Mouse (Mus musculus) neural tube, embryonic 14.5 days (tissue): ENCODE measurements at regions not wholly inside any gene's neighbourhood (a gene's known extent, or its start where the extent isn't known, plus 50 kb on each side); places are given as distances from the start of the nearest gene placed in this dataset.
"Not testable (repeated sequence)": the region's sequence is repeated elsewhere in the genome, so short reads cannot be mapped to it uniquely, and the experiment has no call there.

Experiments
- ATAC-seq: fragments of 200-750 bp; cut with Nextera tagmentation; 2 replicates; pipeline ENCODE4 v1.8.0; 2017; ENCODE audit warnings: low read depth, mild to moderate bottlenecking, moderate TSS enrichment, moderate library complexity
- H3K27ac ChIP-seq: fragments of 300-500 bp; sonication (generic); 2 replicates; pipeline ENCODE4 v1.5.1; 2014; ENCODE audit warnings: low read depth, mild to moderate bottlenecking, control low read depth, low read length, moderate library complexity, mixed read lengths
- H3K27me3 ChIP-seq: fragments of 300-500 bp; sonication (generic); 2 replicates; pipeline ENCODE4 v1.6.1; 2014; ENCODE audit warnings: low read length; ENCODE audit not compliant: control insufficient read depth, insufficient read depth
- H3K36me3 ChIP-seq: fragments of 300-500 bp; sonication (generic); 2 replicates; pipeline ENCODE4 v1.6.1; 2014; ENCODE audit warnings: low read length, mixed read lengths; ENCODE audit not compliant: control insufficient read depth, insufficient read depth
- H3K4me1 ChIP-seq: fragments of 300-500 bp; sonication (generic); 2 replicates; pipeline ENCODE4 v1.6.1; 2014; ENCODE audit warnings: low read length; ENCODE audit not compliant: control insufficient read depth, insufficient read depth
- H3K4me2 ChIP-seq: fragments of 300-500 bp; sonication (generic); 2 replicates; pipeline ENCODE4 v1.6.1; 2014; ENCODE audit warnings: mild to moderate bottlenecking, low read depth, low read length, control low read depth
- H3K4me3 ChIP-seq: fragments of 300-500 bp; sonication (generic); 2 replicates; pipeline ENCODE4 v1.5.1; 2014; ENCODE audit warnings: low read depth, low read length, control low read depth, mixed read lengths
- H3K9ac ChIP-seq: fragments of 300-500 bp; sonication (generic); replicated peaks from 2 replicates; pipeline ENCODE4 v1.6.1; 2014; ENCODE audit warnings: low read depth, mild to moderate bottlenecking, control low read depth, low read length, mixed read lengths
- H3K9me3 ChIP-seq: fragments of 300-500 bp; sonication (generic); 2 replicates; pipeline ENCODE4 v1.6.1; 2016; ENCODE audit warnings: low read length; ENCODE audit not compliant: control insufficient read depth
- WGBS: fragments of 180-500 bp; shearing (Covaris S2); extraction: QIAGEN DNeasy Blood & Tissue Kit; methylation state at CpG from one replicate; pipeline ENCODE4 v1.1.7; 2014; 5-methylcytosine and 5-hydroxymethylcytosine counted together

- H3K4me1 ChIP-seq: no peaks in the 10 kb centered on the region
Observed at GRCm38 (mm10) chr7:116713200-116713599, 209.0 kb downstream of the Nucb2 start.

GRCm38 (mm10) chr7:116715234-116716046 lies 211.3 kb downstream of the Nucb2 start:
- WGBS: 75% methylated on average over 10 of the region's 10 CpGs
- H3K4me3 ChIP-seq: no peak overlapping the region
- no peak overlapping the region for H3K9ac ChIP-seq
- no peaks in the 10 kb centered on the region for H3K27me3 ChIP-seq
- H3K27ac ChIP-seq: no peak overlapping the region
- H3K9me3 ChIP-seq: no peaks in the 10 kb centered on the region
- no peaks in the 10 kb centered on the region for H3K4me1 ChIP-seq
- no peak overlapping the region for H3K4me2 ChIP-seq
- no peak for ATAC-seq
- H3K36me3 ChIP-seq: no peaks in the 10 kb centered on the region

More at GRCm38 (mm10) chr7:116713200-116713599, 209.0 kb downstream of the Nucb2 start:
- Histone ChIP-seq H3K27ac (no peak overlapping the region), H3K27me3 (no peaks in the 10 kb centered on the region), H3K4me3 (no peak overlapping the region), H3K9ac (no peak overlapping the region), H3K9me3 (no peaks in the 10 kb centered on the region), H3K36me3 (no peaks in the 10 kb centered on the region), H3K4me2 (no peak overlapping the region)
- ATAC-seq: no peak
- WGBS: 63% methylated on average over 8 of the region's 8 CpGs

GRCm38 (mm10) chr7:116728379-116728778 lies 224.2 kb downstream of the Nucb2 start:
- H3K27ac ChIP-seq: no peak overlapping the region
- H3K4me1 ChIP-seq: no peaks in the 10 kb centered on the region
- H3K9me3 ChIP-seq: no peaks in the 10 kb centered on the region
- no peak for ATAC-seq
- H3K27me3 ChIP-seq: no peaks in the 10 kb centered on the region
- 71% methylated on average over 2 of the region's 2 CpGs for WGBS
- no peaks in the 10 kb centered on the region for H3K36me3 ChIP-seq
- H3K4me3 ChIP-seq: no peak overlapping the region
- no peak overlapping the region for H3K9ac ChIP-seq
- H3K4me2 ChIP-seq: no peak overlapping the region

- no peak overlapping the region for H3K9ac ChIP-seq
- H3K4me2 ChIP-seq: no peak overlapping the region
- 81% methylated on average over 4 of the region's 4 CpGs for WGBS
- H3K27me3 ChIP-seq: no peaks in the 10 kb centered on the region
- no peaks in the 10 kb centered on the region for H3K4me1 ChIP-seq
- H3K4me3 ChIP-seq: no peak overlapping the region
- ATAC-seq: no peak
- no peaks in the 10 kb centered on the region for H3K9me3 ChIP-seq
- H3K36me3 ChIP-seq: no peaks in the 10 kb centered on the region
- no peak overlapping the region for H3K27ac ChIP-seq
Observed at GRCm38 (mm10) chr7:116729795-116730194, 225.6 kb downstream of the Nucb2 start.

- H3K9ac ChIP-seq: no peak overlapping the region
- ATAC-seq: no peak
- H3K4me3 ChIP-seq: no peak overlapping the region
- 56% methylated on average over 3 of the region's 3 CpGs for WGBS
- H3K4me1 ChIP-seq: no peaks in the 10 kb centered on the region
- no peaks in the 10 kb centered on the region for H3K36me3 ChIP-seq
- no peak overlapping the region for H3K4me2 ChIP-seq
- no peaks in the 10 kb centered on the region for H3K27me3 ChIP-seq
- H3K9me3 ChIP-seq: no peaks in the 10 kb centered on the region
- no peak overlapping the region for H3K27ac ChIP-seq
Observed at GRCm38 (mm10) chr7:116735676-116736075, 231.5 kb downstream of the Nucb2 start.

GRCm38 (mm10) chr7:116736333-116736732 lies 232.2 kb downstream of the Nucb2 start:
- H3K9ac ChIP-seq: no peak overlapping the region
- H3K9me3 ChIP-seq: no peaks in the 10 kb centered on the region
- H3K36me3 ChIP-seq: no peaks in the 10 kb centered on the region
- H3K4me3 ChIP-seq: no peak overlapping the region
- no peak overlapping the region for H3K4me2 ChIP-seq
- H3K27ac ChIP-seq: no peak overlapping the region
- WGBS: 39% methylated on average over 4 of the region's 4 CpGs
- no peaks in the 10 kb centered on the region for H3K27me3 ChIP-seq
- ATAC-seq: no peak
- H3K4me1 ChIP-seq: no peaks in the 10 kb centered on the region

- Histone ChIP-seq H3K4me2 (no peak overlapping the region), H3K27ac (no peak overlapping the region), H3K27me3 (no peaks in the 10 kb centered on the region), H3K4me3 (no peak overlapping the region), H3K9me3 (no peaks in the 10 kb centered on the region), H3K4me1 (no peaks in the 10 kb centered on the region), H3K9ac (no peak overlapping the region), H3K36me3 (no peaks in the 10 kb centered on the region)
- ATAC-seq: no peak
- WGBS: 92% methylated on average over 4 of the region's 4 CpGs
Observed at GRCm38 (mm10) chr7:116738009-116738408, 233.8 kb downstream of the Nucb2 start.

GRCm38 (mm10) chr7:116754556-116754955 lies 250.4 kb downstream of the Nucb2 start:
- Histone ChIP-seq H3K36me3 (no peaks in the 10 kb centered on the region), H3K27me3 (no peaks in the 10 kb centered on the region), H3K4me1 (no peaks in the 10 kb centered on the region), H3K4me2 (no peak overlapping the region), H3K9me3 (no peaks in the 10 kb centered on the region), H3K27ac (no peak overlapping the region), H3K4me3 (no peak overlapping the region), H3K9ac (no peak overlapping the region)
- no peak for ATAC-seq

GRCm38 (mm10) chr7:116792181-116792580 lies 288.0 kb downstream of the Nucb2 start:
- not testable (repeated sequence) for H3K4me2 ChIP-seq, H3K27me3 ChIP-seq, H3K4me1 ChIP-seq, H3K9ac ChIP-seq, H3K4me3 ChIP-seq, H3K9me3 ChIP-seq, H3K36me3 ChIP-seq, ATAC-seq, H3K27ac ChIP-seq
- 96% methylated on average over 19 of the region's 19 CpGs for WGBS
